Mouse (Mus musculus): ENCODE results near the gene Msi2. TPM values are rescaled to one million over a fixed set of nuclear protein-coding genes. Genes with fewer than 3 reads are reported as not detected.

The Msi2 gene
- total RNA-seq, 2 experiments from 2014 or later = 75.8 to 90.1 TPM

GRCm38 (mm10) chr11:88425631-88426101 lies 292.6 kb downstream of the Msi2 start:
- intact Hi-C loops (cut with DNase I) = no loop called here
- peak; percentile 68 for DNase-seq

- DNase-seq = peak; percentile 56
- intact Hi-C loops (cut with DNase I) = no loop called here
These were observed 294.1 kb downstream of the Msi2 start for GRCm38 (mm10) chr11:88424034-88424767.

- intact Hi-C loops (cut with DNase I) = no loop called here
These were observed 297.2 kb downstream of the Msi2 start for GRCm38 (mm10) chr11:88421057-88421578.

GRCm38 (mm10) chr11:88419657-88420366 lies 298.5 kb downstream of the Msi2 start:
- intact Hi-C loops (cut with DNase I) = no loop called here
- no peak for DNase-seq

More at GRCm38 (mm10) chr11:88421057-88421578, 297.2 kb downstream of the Msi2 start:
- DNase-seq = no peak

- intact Hi-C loops (cut with DNase I) = no loop called here
- no peak for DNase-seq
These were observed 299.2 kb downstream of the Msi2 start for GRCm38 (mm10) chr11:88419064-88419463.

GRCm38 (mm10) chr11:88414157-88414870 lies 304.0 kb downstream of the Msi2 start:
- intact Hi-C loops (cut with DNase I) = no loop called here
- peak; percentile 83 for DNase-seq

GRCm38 (mm10) chr11:88412423-88413094 lies 305.8 kb downstream of the Msi2 start:
- intact Hi-C loops (cut with DNase I) = no loop called here
- DNase-seq = peak; percentile 89

- intact Hi-C loops (cut with DNase I) = no loop called here
- peak; percentile 83 for DNase-seq
These were observed 310.0 kb downstream of the Msi2 start for GRCm38 (mm10) chr11:88408305-88408704.

GRCm38 (mm10) chr11:88406408-88406915 lies 311.9 kb downstream of the Msi2 start:
- intact Hi-C loops (cut with DNase I) = no loop called here
- no peak for DNase-seq

GRCm38 (mm10) chr11:88404816-88405613 lies 313.3 kb downstream of the Msi2 start:
- intact Hi-C loops (cut with DNase I) = no loop called here
- peak; percentile 92 for DNase-seq

GRCm38 (mm10) chr11:88404247-88404677 lies 314.1 kb downstream of the Msi2 start:
- intact Hi-C loops (cut with DNase I) = no loop called here
- DNase-seq = no peak

- DNase-seq = no peak
- intact Hi-C loops (cut with DNase I) = no loop called here
These were observed 316.0 kb downstream of the Msi2 start for GRCm38 (mm10) chr11:88402290-88402689.

GRCm38 (mm10) chr11:88401333-88401732 lies 317.0 kb downstream of the Msi2 start:
- intact Hi-C loops (cut with DNase I) = no loop called here
- no peak for DNase-seq

GRCm38 (mm10) chr11:88400926-88401325 lies 317.4 kb downstream of the Msi2 start:
- DNase-seq = no peak

GRCm38 (mm10) chr11:88400235-88400634 lies 318.1 kb downstream of the Msi2 start:
- intact Hi-C loops (cut with DNase I) = no loop called here
- peak; percentile 83 for DNase-seq

More at GRCm38 (mm10) chr11:88400926-88401325, 317.4 kb downstream of the Msi2 start:
- intact Hi-C loops (cut with DNase I) = no loop called here

- peak; percentile 51 for DNase-seq
- intact Hi-C loops (cut with DNase I) = no loop called here
These were observed 318.9 kb downstream of the Msi2 start for GRCm38 (mm10) chr11:88399431-88399830.

GRCm38 (mm10) chr11:88399028-88399427 lies 319.3 kb downstream of the Msi2 start:
- intact Hi-C loops (cut with DNase I) = no loop called here

GRCm38 (mm10) chr11:88395076-88395990 lies 323.0 kb downstream of the Msi2 start:
- DNase-seq = no peak
- intact Hi-C loops (cut with DNase I) = no loop called here

More at GRCm38 (mm10) chr11:88399028-88399427, 319.3 kb downstream of the Msi2 start:
- no peak for DNase-seq

All from left cerebral cortex, postnatal 4 days (tissue).